Mouse (Mus musculus): Measurements from ENCODE around the gene Melk. TPM values are rescaled to one million over a fixed set of nuclear protein-coding genes. Genes with fewer than 3 reads are reported as not detected.

Gene Melk
- polyA plus RNA-seq, 1 experiment from 2014 or later = 4.0 TPM

GRCm38 (mm10) chr4:44267437-44267836 lies 33.2 kb upstream of the Melk start:
- Histone ChIP-seq H3K36me3 (ENCODE audit: control insufficient read depth, insufficient read depth, low read length) (no peaks in the 10 kb centered on the region), H3K4me2 (ENCODE audit: low read length) (no peak overlapping the region), H3K9me3 (replicated peaks; ENCODE audit: control insufficient read depth, low read length, poor library complexity, severe bottlenecking) (no peaks in the 10 kb centered on the region), H3K9ac (ENCODE audit: low read depth, low read length) (no peak overlapping the region), H3K27ac (ENCODE audit: low read length) (no peak overlapping the region), H3K4me1 (ENCODE audit: control insufficient read depth, insufficient read depth, low read length) (no peaks in the 10 kb centered on the region), H3K27me3 (ENCODE audit: control insufficient read depth, insufficient read depth, low read depth, low read length) (no peaks in the 10 kb centered on the region), H3K4me3 (ENCODE audit: low read depth, low read length) (no peak overlapping the region)
- no peak for ATAC-seq
- WGBS = 87% methylated on average over 6 of the region's 6 CpGs

GRCm38 (mm10) chr4:44269376-44269817 lies 31.3 kb upstream of the Melk start:
- Histone ChIP-seq H3K4me2 (ENCODE audit: low read length) (no peak overlapping the region), H3K4me3 (ENCODE audit: low read depth, low read length) (no peak overlapping the region), H3K27ac (ENCODE audit: low read length) (no peak overlapping the region), H3K4me1 (ENCODE audit: control insufficient read depth, insufficient read depth, low read length) (no peaks in the 10 kb centered on the region), H3K9ac (ENCODE audit: low read depth, low read length) (no peak overlapping the region), H3K27me3 (ENCODE audit: control insufficient read depth, insufficient read depth, low read depth, low read length) (no peaks in the 10 kb centered on the region), H3K9me3 (replicated peaks; ENCODE audit: control insufficient read depth, low read length, poor library complexity, severe bottlenecking) (no peaks in the 10 kb centered on the region), H3K36me3 (ENCODE audit: control insufficient read depth, insufficient read depth, low read length) (no peaks in the 10 kb centered on the region)
- no peak for ATAC-seq
- 94% methylated on average over 14 of the region's 14 CpGs for WGBS

DNA sequence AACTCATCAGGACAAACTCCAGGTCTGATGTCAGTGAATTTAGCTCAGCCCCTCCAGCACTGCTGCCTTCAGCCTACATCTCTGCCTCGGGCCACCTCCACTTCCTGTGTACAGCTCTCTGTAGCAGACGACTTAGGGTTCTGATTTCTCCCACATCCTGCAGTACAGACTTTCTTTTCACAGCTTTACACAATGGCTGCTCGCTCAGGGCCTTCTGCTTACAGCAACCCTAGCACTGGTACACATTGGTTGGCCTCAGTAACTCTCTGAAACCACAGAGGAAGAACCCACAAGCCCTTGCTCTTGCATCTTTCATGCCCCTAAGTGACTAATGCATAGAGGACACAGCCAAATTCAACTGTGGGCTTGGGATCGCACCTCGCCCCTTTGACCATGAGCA lies 29.5 kb upstream of the Melk start:
- H3K4me1 ChIP-seq (ENCODE audit: control insufficient read depth, insufficient read depth, low read length) = no peaks in the 10 kb centered on the region
- H3K4me3 ChIP-seq (ENCODE audit: low read depth, low read length) = no peak overlapping the region
- H3K27me3 ChIP-seq (ENCODE audit: control insufficient read depth, insufficient read depth, low read depth, low read length) = no peaks in the 10 kb centered on the region
- no peak overlapping the region for H3K27ac ChIP-seq (ENCODE audit: low read length)
- H3K9ac ChIP-seq (ENCODE audit: low read depth, low read length) = no peak overlapping the region
- no peak for ATAC-seq
- H3K36me3 ChIP-seq (ENCODE audit: control insufficient read depth, insufficient read depth, low read length) = no peaks in the 10 kb centered on the region
- H3K9me3 ChIP-seq (replicated peaks; ENCODE audit: control insufficient read depth, low read length, poor library complexity, severe bottlenecking) = no peaks in the 10 kb centered on the region
- no peak overlapping the region for H3K4me2 ChIP-seq (ENCODE audit: low read length)
- WGBS = 80% methylated on average over 5 of the region's 5 CpGs

DNA sequence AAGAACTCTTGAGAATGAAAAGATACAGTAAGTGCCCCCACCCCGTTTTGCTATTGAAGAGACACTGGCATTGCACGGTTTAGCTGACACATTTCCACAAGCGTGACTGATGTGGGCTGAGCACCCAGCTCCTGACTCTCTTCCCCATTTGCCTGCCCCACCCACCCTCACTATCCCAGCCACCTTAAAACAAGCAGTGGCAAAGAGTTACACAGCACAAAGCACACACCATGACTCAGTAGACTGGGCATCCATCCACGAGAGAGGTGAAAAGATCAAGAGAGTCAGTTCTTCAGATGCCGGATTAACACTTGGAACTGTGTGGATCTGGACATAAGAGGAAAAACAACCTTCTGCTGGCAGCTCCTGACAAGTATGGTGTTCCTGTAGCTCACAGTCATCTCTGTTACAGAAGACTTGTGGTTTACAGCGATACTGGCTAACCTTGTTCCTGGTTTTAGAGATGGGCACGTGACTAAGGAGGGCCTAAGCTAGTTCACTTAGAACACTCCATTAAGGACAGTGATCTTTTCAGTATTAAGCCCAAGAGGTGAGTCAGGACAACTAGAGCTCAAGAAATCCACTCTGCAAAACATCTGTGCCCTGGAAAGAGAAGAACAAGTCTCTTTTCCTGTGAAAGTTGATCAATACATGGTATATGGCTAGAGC lies 18.9 kb upstream of the Melk start:
- 78% methylated on average over 7 of the region's 7 CpGs for WGBS
- Histone ChIP-seq H3K36me3 (ENCODE audit: control insufficient read depth, insufficient read depth, low read length) (no peaks in the 10 kb centered on the region), H3K4me1 (ENCODE audit: control insufficient read depth, insufficient read depth, low read length) (no peaks in the 10 kb centered on the region), H3K27ac (ENCODE audit: low read length) (no peak overlapping the region), H3K9ac (ENCODE audit: low read depth, low read length) (no peak overlapping the region), H3K4me3 (ENCODE audit: low read depth, low read length) (no peak overlapping the region), H3K9me3 (replicated peaks; ENCODE audit: control insufficient read depth, low read length, poor library complexity, severe bottlenecking) (no peaks in the 10 kb centered on the region), H3K4me2 (ENCODE audit: low read length) (no peak overlapping the region), H3K27me3 (ENCODE audit: control insufficient read depth, insufficient read depth, low read depth, low read length) (no peaks in the 10 kb centered on the region)
- ATAC-seq = no peak

- ATAC-seq = peak; percentile 51; the same call in 1 of the 2 replicates
- Histone ChIP-seq H3K4me2 (ENCODE audit: low read length) (no peak overlapping the region), H3K27me3 (ENCODE audit: control insufficient read depth, insufficient read depth, low read depth, low read length) (no peaks in the 10 kb centered on the region), H3K27ac (ENCODE audit: low read length) (no peak overlapping the region), H3K9ac (ENCODE audit: low read depth, low read length) (no peak overlapping the region), H3K9me3 (replicated peaks; ENCODE audit: control insufficient read depth, low read length, poor library complexity, severe bottlenecking) (no peaks in the 10 kb centered on the region), H3K36me3 (ENCODE audit: control insufficient read depth, insufficient read depth, low read length) (no peaks in the 10 kb centered on the region), H3K4me1 (ENCODE audit: control insufficient read depth, insufficient read depth, low read length) (no peaks in the 10 kb centered on the region), H3K4me3 (ENCODE audit: low read depth, low read length) (no peak overlapping the region)
- 16% methylated on average over 7 of the region's 7 CpGs for WGBS
Measured at GRCm38 (mm10) chr4:44292534-44292933, 8.1 kb upstream of the Melk start.

DNA sequence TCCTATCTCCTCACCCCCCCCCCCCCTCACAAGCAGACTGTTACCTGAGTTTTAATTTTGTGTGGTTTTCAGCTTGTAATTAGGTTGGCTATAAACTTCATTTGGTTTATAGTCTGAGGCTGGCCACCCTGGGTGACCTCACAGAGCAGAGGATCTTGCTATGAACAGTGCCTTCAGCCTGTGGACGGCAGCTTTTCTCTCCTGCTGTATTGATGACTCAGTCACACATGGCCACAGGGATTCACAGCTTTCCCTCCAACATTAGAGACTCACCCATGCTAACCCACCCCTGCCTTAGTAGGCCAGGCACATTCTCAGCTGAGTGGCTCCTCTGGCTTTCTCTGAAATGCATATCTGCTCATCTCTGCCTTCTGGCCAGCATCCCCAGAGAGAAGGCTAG lies 4.8 kb upstream of the Melk start:
- Histone ChIP-seq H3K4me1 (ENCODE audit: control insufficient read depth, insufficient read depth, low read length) (no peaks in the 10 kb centered on the region), H3K36me3 (ENCODE audit: control insufficient read depth, insufficient read depth, low read length) (no peaks in the 10 kb centered on the region), H3K4me3 (ENCODE audit: low read depth, low read length) (no peak overlapping the region), H3K27me3 (ENCODE audit: control insufficient read depth, insufficient read depth, low read depth, low read length) (no peaks in the 10 kb centered on the region), H3K4me2 (ENCODE audit: low read length) (no peak overlapping the region), H3K9ac (ENCODE audit: low read depth, low read length) (no peak overlapping the region), H3K9me3 (replicated peaks; ENCODE audit: control insufficient read depth, low read length, poor library complexity, severe bottlenecking) (no peaks in the 10 kb centered on the region), H3K27ac (ENCODE audit: low read length) (no peak overlapping the region)
- no peak for ATAC-seq
- 44% methylated on average over 1 of the region's 1 CpGs for WGBS

DNA sequence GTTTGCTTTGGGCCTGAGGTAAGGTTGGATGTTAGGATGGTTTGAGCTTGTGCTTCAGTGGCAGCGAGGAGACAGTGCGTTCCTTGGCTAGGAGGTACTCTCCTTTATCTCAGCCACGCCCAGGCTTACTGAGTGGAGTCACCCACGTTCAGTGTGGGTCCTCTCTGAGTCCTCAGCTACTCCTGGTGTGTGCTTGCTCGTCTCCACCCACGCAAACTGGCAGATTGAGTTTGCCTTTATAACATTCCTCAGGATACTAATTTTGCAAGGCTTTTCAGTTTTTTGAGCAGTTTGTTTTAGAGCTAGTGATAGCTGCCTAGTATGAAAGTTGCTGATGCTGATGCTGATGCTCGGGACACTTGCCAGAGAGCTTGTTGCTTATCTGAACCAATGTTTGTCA lies 5.9 kb downstream of the Melk start:
- Histone ChIP-seq H3K27ac (ENCODE audit: low read length) (no peak overlapping the region), H3K4me3 (ENCODE audit: low read depth, low read length) (no peak overlapping the region), H3K27me3 (ENCODE audit: control insufficient read depth, insufficient read depth, low read depth, low read length) (no peaks in the 10 kb centered on the region), H3K9ac (ENCODE audit: low read depth, low read length) (no peak overlapping the region), H3K36me3 (ENCODE audit: control insufficient read depth, insufficient read depth, low read length) (no peaks in the 10 kb centered on the region), H3K9me3 (replicated peaks; ENCODE audit: control insufficient read depth, low read length, poor library complexity, severe bottlenecking) (no peaks in the 10 kb centered on the region), H3K4me1 (ENCODE audit: control insufficient read depth, insufficient read depth, low read length) (no peaks in the 10 kb centered on the region), H3K4me2 (ENCODE audit: low read length) (no peak overlapping the region)
- WGBS = 92% methylated on average over 7 of the region's 7 CpGs
- no peak for ATAC-seq

- H3K9ac ChIP-seq (ENCODE audit: low read depth, low read length) = no peak overlapping the region
Measured at GRCm38 (mm10) chr4:44310429-44310828, 9.8 kb downstream of the Melk start.

DNA sequence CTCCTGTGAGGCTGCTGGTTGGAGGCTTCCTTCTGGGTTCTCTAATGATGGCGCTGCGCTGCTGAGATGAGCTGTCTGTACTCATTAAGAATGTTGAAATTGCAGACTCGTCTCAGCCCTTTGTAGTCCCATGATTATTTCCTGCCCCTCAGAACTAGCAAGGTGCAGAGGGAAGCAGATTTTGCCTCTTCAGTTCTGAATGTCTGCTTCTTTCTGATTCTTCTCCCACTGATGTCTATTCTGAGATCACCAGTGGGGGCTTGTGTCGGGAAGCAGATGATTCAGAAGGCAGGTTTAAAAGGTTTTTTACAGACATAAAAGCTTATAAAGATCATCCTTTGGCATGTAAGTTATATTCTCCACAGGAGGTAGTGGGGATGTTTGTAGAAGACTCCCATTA lies 10.2 kb downstream of the Melk start:
- Histone ChIP-seq H3K4me2 (ENCODE audit: low read length) (no peak overlapping the region), H3K36me3 (ENCODE audit: control insufficient read depth, insufficient read depth, low read length) (no peaks in the 10 kb centered on the region), H3K9ac (ENCODE audit: low read depth, low read length) (no peak overlapping the region), H3K4me3 (ENCODE audit: low read depth, low read length) (no peak overlapping the region), H3K9me3 (replicated peaks; ENCODE audit: control insufficient read depth, low read length, poor library complexity, severe bottlenecking) (no peaks in the 10 kb centered on the region), H3K27me3 (ENCODE audit: control insufficient read depth, insufficient read depth, low read depth, low read length) (no peaks in the 10 kb centered on the region), H3K27ac (ENCODE audit: low read length) (no peak overlapping the region), H3K4me1 (ENCODE audit: control insufficient read depth, insufficient read depth, low read length) (no peaks in the 10 kb centered on the region)
- WGBS = 61% methylated on average over 4 of the region's 4 CpGs
- ATAC-seq = no peak

More at GRCm38 (mm10) chr4:44310429-44310828, 9.8 kb downstream of the Melk start:
- Histone ChIP-seq H3K4me3 (ENCODE audit: low read depth, low read length) (no peak overlapping the region), H3K27ac (ENCODE audit: low read length) (no peak overlapping the region), H3K4me2 (ENCODE audit: low read length) (no peak overlapping the region), H3K27me3 (ENCODE audit: control insufficient read depth, insufficient read depth, low read depth, low read length) (no peaks in the 10 kb centered on the region), H3K4me1 (ENCODE audit: control insufficient read depth, insufficient read depth, low read length) (no peaks in the 10 kb centered on the region), H3K36me3 (ENCODE audit: control insufficient read depth, insufficient read depth, low read length) (no peaks in the 10 kb centered on the region), H3K9me3 (replicated peaks; ENCODE audit: control insufficient read depth, low read length, poor library complexity, severe bottlenecking) (no peaks in the 10 kb centered on the region)
- no peak for ATAC-seq
- 76% methylated on average over 4 of the region's 4 CpGs for WGBS
